Mouse (Mus musculus) liver, embryonic 14.5 days (tissue): ENCODE results near the gene Sptbn1.

Experiments
- CTCF ChIP-seq: IDR thresholded peaks from 2 replicates; pipeline ENCODE4 v1.5.1; 2016; ENCODE audit warnings: antibody characterized with exemption, low read depth, control low read depth
- EP300 ChIP-seq: IDR thresholded peaks from 2 replicates; pipeline ENCODE4 v1.6.1; 2016; ENCODE audit warnings: antibody characterized with exemption, low read depth

- TF ChIP-seq CTCF (no peak), EP300 (no peak)
Measured at GRCm38 (mm10) chr11:30126840-30127239, 141.1 kb downstream of the Sptbn1 start.
